Mouse (Mus musculus) thymus, adult 2 months (tissue): Measurements from ENCODE around the gene Icosl.

ENCODE experiments used
- CTCF ChIP-seq: fragments of 200-500 bp; IDR thresholded peaks from 2 replicates; pipeline ENCODE4 v1.5.1; 2012; ENCODE audit warnings: mild to moderate bottlenecking, control low read depth, low read length, moderate library complexity, borderline replicate concordance; ENCODE audit not compliant: control insufficient read depth, poor library complexity, insufficient read depth; ENCODE audit errors: extremely low read depth
- POLR2A ChIP-seq: fragments of 200-500 bp; IDR thresholded peaks from 2 replicates; pipeline ENCODE4 v1.6.1; 2012; ENCODE audit warnings: mild to moderate bottlenecking, low read length, control low read depth, moderate library complexity; ENCODE audit not compliant: control insufficient read depth, poor library complexity, insufficient read depth; ENCODE audit errors: extremely low read depth

GRCm38 (mm10) chr10:78090246-78090645, 21.1 kb downstream of the Icosl start:
- TF ChIP-seq CTCF (no peak), POLR2A (no peak)
